Mouse (Mus musculus): ENCODE results near the gene Ccl6.

DNA sequence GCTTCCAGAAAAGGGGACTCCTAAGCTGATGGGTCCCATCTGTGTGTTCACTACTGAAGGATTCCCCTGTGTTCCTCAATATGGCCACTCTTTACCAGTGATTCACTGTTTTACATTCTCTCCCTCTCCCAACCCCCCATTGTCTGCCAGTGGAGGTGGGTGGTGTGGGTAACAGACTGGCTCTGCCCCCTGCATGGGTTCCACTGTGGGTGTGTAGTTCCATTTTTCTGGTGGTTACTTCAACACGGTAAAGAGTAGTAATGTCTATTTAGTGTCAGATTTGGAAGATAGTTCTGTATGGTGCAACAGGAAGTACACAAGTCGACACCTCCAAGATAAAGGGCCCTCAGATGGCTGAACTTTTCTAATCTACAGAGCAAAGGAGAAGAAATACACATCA lies 48.3 kb upstream of the Ccl6 start:
- no peak for TF ChIP-seq GATA1 (IDR thresholded peaks at IDR 0.05; ENCODE audit: borderline replicate concordance, low read length)
- no peak for TF ChIP-seq FLI1 (IDR thresholded peaks at IDR 0.05; ENCODE audit: low read length)
